Mouse (Mus musculus) lung, adult 2 months (tissue): ENCODE data around the gene Usp50. TPM values are rescaled to one million over a fixed set of nuclear protein-coding genes. Genes with fewer than 3 reads are reported as not detected.

Experiments
- DNase-seq: peaks from one replicate; pipeline ENCODE4 v3.0.0; 2022
- H3K4me1 ChIP-seq: fragments of 200-500 bp; 2 replicates; pipeline ENCODE4 v1.6.1; 2011; ENCODE audit warnings: low read length; ENCODE audit not compliant: control insufficient read depth, insufficient read depth
- H3K4me3 ChIP-seq: fragments of 200-500 bp; replicated peaks from 2 replicates; pipeline ENCODE3; 2011; ENCODE audit warnings: low read depth, mild to moderate bottlenecking, control low read depth, low read length; ENCODE audit errors: extremely low read depth
- CTCF ChIP-seq: fragments of 200-500 bp; IDR thresholded peaks from 2 replicates; pipeline ENCODE4 v1.5.1; 2011; ENCODE audit warnings: mild to moderate bottlenecking, low read length, control low read depth; ENCODE audit not compliant: insufficient read depth
- POLR2A ChIP-seq: fragments of 200-500 bp; IDR thresholded peaks from 2 replicates; pipeline ENCODE4 v1.6.1; 2011; ENCODE audit warnings: low read depth, mild to moderate bottlenecking, control low read depth, low read length, borderline replicate concordance; ENCODE audit errors: extremely low read depth
- WGBS: fragments of 180-500 bp; shearing (Covaris S2); methylation state at CpG from one replicate; pipeline ENCODE4 v1.1.7; 2018; 5-methylcytosine and 5-hydroxymethylcytosine counted together
- polyA plus RNA-seq: library from polyadenylated mRNA; depleted of rRNA; stranded (reverse); fragments of >200 nt; gene quantifications from 2 replicates; pipeline ENCODE4 v1.2.3, GENCODE M21; 2012

Gene Usp50
- polyA plus RNA-seq, 1 experiment, result 0.84 TPM

- H3K4me3 ChIP-seq, result no peak overlapping the region
- 86% methylated on average over 1 of the region's 1 CpGs for WGBS
- no peaks in the 10 kb centered on the region for H3K4me1 ChIP-seq
- no peak for DNase-seq
- no peak for TF ChIP-seq CTCF
- TF ChIP-seq POLR2A, result no peak
These were observed 1.8 kb downstream of the Usp50 start for GRCm38 (mm10) chr2:126781478-126781877.

GRCm38 (mm10) chr2:126780286-126780685 is 3.0 kb downstream of the Usp50 start:
- DNase-seq, result no peak
- Histone ChIP-seq H3K4me1 (no peaks in the 10 kb centered on the region), H3K4me3 (no peak overlapping the region)
- WGBS, result 84% methylated on average over 10 of the region's 10 CpGs
- TF ChIP-seq CTCF (no peak), POLR2A (no peak)

- no peak for DNase-seq
- H3K4me1 ChIP-seq, result no peaks in the 10 kb centered on the region
- 81% methylated on average over 4 of the region's 4 CpGs for WGBS
- no peak for TF ChIP-seq CTCF
- no peak for TF ChIP-seq POLR2A
- no peak overlapping the region for H3K4me3 ChIP-seq
These were observed 4.5 kb downstream of the Usp50 start for GRCm38 (mm10) chr2:126778806-126779205.

- TF ChIP-seq POLR2A (no peak), CTCF (no peak)
- 30% methylated on average over 1 of the region's 1 CpGs for WGBS
- no peak overlapping the region for H3K4me3 ChIP-seq
- H3K4me1 ChIP-seq, result no peaks in the 10 kb centered on the region
- no peak for DNase-seq
These were observed 6.9 kb downstream of the Usp50 start for GRCm38 (mm10) chr2:126776416-126776815.

GRCm38 (mm10) chr2:126775951-126776350 is 7.3 kb downstream of the Usp50 start:
- 62% methylated on average over 4 of the region's 4 CpGs for WGBS
- Histone ChIP-seq H3K4me3 (no peak overlapping the region), H3K4me1 (no peaks in the 10 kb centered on the region)
- DNase-seq, result no peak
- no peak for TF ChIP-seq POLR2A
- no peak for TF ChIP-seq CTCF

GRCm38 (mm10) chr2:126772217-126772616 is 11.1 kb downstream of the Usp50 start:
- H3K4me1 ChIP-seq, result no peaks in the 10 kb centered on the region
- TF ChIP-seq CTCF (no peak), POLR2A (no peak)
- DNase-seq, result no peak
- H3K4me3 ChIP-seq, result no peak overlapping the region
- WGBS, result 74% methylated on average over 5 of the region's 5 CpGs

GRCm38 (mm10) chr2:126769431-126770181 is 13.7 kb downstream of the Usp50 start:
- TF ChIP-seq CTCF (no peak), POLR2A (no peak)
- Histone ChIP-seq H3K4me1 (no peaks in the 10 kb centered on the region), H3K4me3 (no peak overlapping the region)
- WGBS, result 54% methylated on average over 19 of the region's 19 CpGs
- no peak for DNase-seq

- Histone ChIP-seq H3K4me3 (no peak overlapping the region), H3K4me1 (no peaks in the 10 kb centered on the region)
- no peak for DNase-seq
- TF ChIP-seq POLR2A, result no peak
- no peak for TF ChIP-seq CTCF
- 58% methylated on average over 4 of the region's 4 CpGs for WGBS
These were observed 15.1 kb downstream of the Usp50 start for GRCm38 (mm10) chr2:126768194-126768593.

- Histone ChIP-seq H3K4me3 (no peak overlapping the region), H3K4me1 (no peaks in the 10 kb centered on the region)
- TF ChIP-seq POLR2A (no peak), CTCF (no peak)
- DNase-seq, result no peak
- WGBS, result 100% methylated on average over 3 of the region's 3 CpGs
These were observed 15.7 kb downstream of the Usp50 start for GRCm38 (mm10) chr2:126767599-126767998.

GRCm38 (mm10) chr2:126765867-126766582 is 17.2 kb downstream of the Usp50 start:
- Histone ChIP-seq H3K4me1 (no peaks in the 10 kb centered on the region), H3K4me3 (no peak overlapping the region)
- no peak for DNase-seq
- WGBS, result 39% methylated on average over 11 of the region's 11 CpGs
- no peak for TF ChIP-seq CTCF
- TF ChIP-seq POLR2A, result no peak
